Mouse (Mus musculus) layer of hippocampus, adult 2 months (tissue): ENCODE results near the gene B3galt1. TPM values are rescaled to one million over a fixed set of nuclear protein-coding genes. Genes with fewer than 3 reads are reported as not detected.

Source experiments
- DNase-seq, 2 experiments: peaks; one replicate each; pipeline ENCODE4 v3.0.0; 2022; ENCODE audit warnings: low spot score in 2 of 2
- H3K27ac ChIP-seq: fragments of 200-600 bp; 2 replicates; pipeline ENCODE4 v1.8.1; 2022
- H3K4me3 ChIP-seq: fragments of 200-600 bp; 2 replicates; pipeline ENCODE4 v1.8.1; 2022; ENCODE audit warnings: mild to moderate bottlenecking
- CTCF ChIP-seq: fragments of 200-600 bp; conservative IDR thresholded peaks from 2 replicates; pipeline ENCODE4 v1.8.1; 2022; ENCODE audit warnings: antibody characterized with exemption, mild to moderate bottlenecking, moderate library complexity
- long read RNA-seq, 2 experiments: library from polyadenylated mRNA; stranded (forward); transcript quantifications; one replicate each; pipeline ENCODE4 v2.0.0; 2021; ENCODE audit warnings: borderline mapping rate in 2 of 2
- total RNA-seq, 2 experiments: library from RNA; stranded (reverse); gene quantifications; 2 replicates each; pipeline ENCODE4 v1.2.3; 2021

The B3galt1 gene
- total RNA-seq: 10 to 100 TPM; 79.7 to 80.5 TPM
- long read RNA-seq, experiment 1, full-length matches to known transcripts: 9 of 17 reads
- long read RNA-seq, experiment 1, partial matches to known transcripts: 0 of 17 reads
- long read RNA-seq, experiment 1, other reads (novel, unspliced or antisense): 8 of 17 reads
- long read RNA-seq, experiment 2, full-length matches to known transcripts: 10 of 28 reads
- long read RNA-seq, experiment 2, partial matches to known transcripts: 2 of 28 reads
- long read RNA-seq, experiment 2, other reads (novel, unspliced or antisense): 16 of 28 reads

DNA sequence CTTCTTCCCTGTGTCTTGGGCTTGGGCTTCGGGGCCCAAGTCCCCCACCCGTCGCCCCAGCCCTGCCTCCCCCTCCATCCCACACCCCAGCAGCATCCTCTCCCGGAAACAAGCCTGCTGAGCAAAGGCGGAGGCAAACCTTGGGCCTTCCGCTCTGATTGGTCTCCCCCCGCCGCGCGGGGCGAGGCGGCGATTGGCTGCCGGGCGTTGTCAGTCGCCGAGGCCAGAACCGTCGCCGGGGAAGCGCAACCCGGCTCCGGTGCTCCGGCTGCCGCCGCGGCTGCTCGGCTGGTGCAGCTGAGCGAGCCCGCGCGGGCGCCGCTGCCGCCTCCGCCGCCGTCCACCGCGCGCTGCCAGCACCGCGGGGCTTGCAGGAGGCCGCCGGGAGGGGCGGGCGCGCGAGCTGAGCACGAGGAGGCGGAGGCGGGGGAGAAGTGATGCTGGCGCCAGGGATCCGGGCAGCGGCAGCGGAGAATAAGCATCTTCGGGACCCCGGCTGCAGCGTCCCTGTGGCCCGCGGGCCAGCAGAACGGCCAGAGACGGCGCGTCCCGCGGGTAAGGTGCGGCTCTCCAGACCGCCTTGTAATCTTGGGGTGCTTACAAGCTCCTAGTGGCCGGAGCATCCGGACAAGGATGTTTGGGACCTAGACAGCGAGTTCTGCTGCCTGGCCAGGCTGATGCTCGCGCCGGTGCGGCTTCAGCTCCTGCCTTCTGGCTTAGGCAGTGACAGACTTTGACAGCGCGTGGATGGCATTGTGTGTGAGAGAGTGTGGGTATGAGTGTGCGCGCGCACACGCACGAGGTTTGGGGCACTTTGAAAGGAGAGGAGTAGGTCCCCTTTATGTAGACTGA, at the start of gene B3galt1:
Gene B3galt1 (plus strand): TSS at position 392 of the 852 bp plus-strand sequence.
- peak; percentile 93 to 95 for DNase-seq
- H3K4me3 ChIP-seq: peak within 1 kb of the TSS; percentile 94
- H3K27ac ChIP-seq: peak within 1 kb of the TSS; percentile 98
- TF ChIP-seq CTCF: no peak; the same call in 1 of the 2 replicates

- peak in 1 of 2 experiments; percentile 13 for DNase-seq
- Histone ChIP-seq H3K4me3 (no peak overlapping the region), H3K27ac (no peak overlapping the region)
- TF ChIP-seq CTCF: no peak
These were observed 49.3 kb upstream of the B3galt1 start for GRCm38 (mm10) chr2:67516405-67516804.

- Histone ChIP-seq H3K4me3 (no peak overlapping the region), H3K27ac (no peak overlapping the region)
- no peak for DNase-seq
- peak; percentile 74 for TF ChIP-seq CTCF
These were observed 30.3 kb upstream of the B3galt1 start for GRCm38 (mm10) chr2:67535347-67535746.

- no peak for TF ChIP-seq CTCF
- no peak for DNase-seq
- no peak overlapping the region for H3K4me3 ChIP-seq
- H3K27ac ChIP-seq: no peak overlapping the region
These were observed 26.2 kb upstream of the B3galt1 start for GRCm38 (mm10) chr2:67539426-67539825.

DNA sequence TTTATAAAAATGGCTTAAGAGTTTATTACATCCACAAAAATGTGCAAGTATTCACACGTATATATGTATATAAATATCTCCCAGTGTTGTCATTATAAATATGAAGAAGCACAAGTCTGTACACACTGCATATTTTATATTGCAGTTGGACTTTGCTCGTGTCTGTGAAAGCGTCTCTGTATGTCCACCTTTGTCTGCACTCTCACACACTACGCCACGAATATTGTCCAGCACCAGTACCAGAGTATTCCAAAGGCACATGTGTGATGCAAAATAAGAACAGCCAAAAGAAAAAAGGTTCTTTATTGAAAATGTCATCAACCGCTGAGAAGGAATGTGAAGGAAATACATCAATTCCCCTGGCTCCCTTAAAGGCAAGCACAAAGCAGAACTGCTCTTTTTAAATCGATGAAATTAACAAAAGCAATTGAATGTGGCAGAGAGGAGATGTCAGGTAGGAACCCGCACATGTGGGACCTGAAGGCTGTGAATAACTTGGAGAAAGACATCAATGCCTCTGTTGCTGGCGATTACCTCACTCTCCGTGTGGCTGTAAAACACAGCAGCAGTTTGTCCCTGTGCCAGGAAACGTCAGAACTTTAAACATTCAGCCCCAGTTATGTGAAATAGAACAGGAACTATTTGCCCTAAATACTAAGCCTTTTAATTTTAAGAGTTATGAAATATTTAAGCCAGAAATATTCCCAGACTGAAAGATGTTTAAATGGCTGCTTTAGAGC, 23.5 kb upstream of the B3galt1 start:
- DNase-seq: no peak
- no peak for TF ChIP-seq CTCF
- Histone ChIP-seq H3K4me3 (no peak overlapping the region), H3K27ac (no peak overlapping the region)

DNA sequence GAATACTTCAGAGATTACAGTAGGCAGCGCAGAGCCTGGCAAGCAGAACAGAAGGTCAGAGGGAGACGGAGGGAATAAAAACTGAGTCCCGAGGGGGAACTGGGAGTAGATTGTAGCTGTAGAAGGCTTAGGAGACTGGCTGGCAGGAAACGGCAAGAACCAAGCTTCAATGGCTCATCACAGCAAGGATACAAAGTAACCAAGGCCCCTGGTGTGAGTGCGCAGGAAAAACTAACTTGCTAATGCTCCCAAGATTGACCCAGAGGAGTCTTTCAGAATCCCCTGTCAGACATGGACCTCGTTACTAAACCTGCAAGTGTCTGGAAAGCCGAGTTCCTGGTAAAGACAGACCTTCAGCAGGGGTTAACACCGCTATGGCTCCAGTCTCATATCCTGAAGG, 21.2 kb upstream of the B3galt1 start:
- no peak overlapping the region for H3K4me3 ChIP-seq
- no peak overlapping the region for H3K27ac ChIP-seq
- no peak for TF ChIP-seq CTCF
- DNase-seq: no peak

DNA sequence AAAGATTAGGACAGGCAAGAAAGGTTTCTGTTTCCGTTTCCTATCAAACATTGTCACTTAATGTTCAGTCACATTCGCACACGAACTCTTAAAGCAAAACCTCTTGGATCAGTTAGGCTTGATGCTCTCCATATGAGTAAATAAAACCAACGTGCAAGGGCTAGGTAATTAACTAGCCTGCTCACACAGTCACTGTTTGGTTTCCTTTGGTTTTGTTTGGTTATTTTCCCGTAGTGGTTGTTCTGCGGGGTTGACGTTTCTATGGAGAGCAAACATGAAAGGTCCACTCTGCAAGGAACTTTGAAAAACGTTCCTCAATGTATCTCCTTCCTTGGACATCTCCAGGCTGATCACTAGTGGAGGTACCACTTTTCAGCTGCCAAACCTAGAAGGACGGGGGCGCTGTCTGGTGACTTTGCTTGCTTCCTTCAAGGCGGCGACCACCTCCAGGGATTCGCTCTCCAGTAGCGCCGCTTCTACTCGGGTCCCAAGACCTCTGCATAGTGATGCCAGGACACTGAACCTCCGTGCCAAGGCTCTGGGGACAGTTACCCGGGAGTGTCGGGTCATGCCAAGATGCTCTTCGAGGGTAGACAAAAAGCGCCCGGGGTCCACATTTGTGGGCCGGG, 706 bp upstream of the B3galt1 start:
- TF ChIP-seq CTCF: peak; percentile 65
- H3K4me3 ChIP-seq: peak overlapping the region; percentile 94
- peak; percentile 37 to 46 for DNase-seq
- H3K27ac ChIP-seq: peak overlapping the region; percentile 98

GRCm38 (mm10) chr2:67566566-67566965, 895 bp downstream of the B3galt1 start:
- TF ChIP-seq CTCF: no peak
- no peak for DNase-seq
- Histone ChIP-seq H3K27ac (peak overlapping the region; percentile 98), H3K4me3 (peak overlapping the region; percentile 94)

- H3K27ac ChIP-seq: peak overlapping the region; percentile 98
These were observed 1.5 kb downstream of the B3galt1 start for GRCm38 (mm10) chr2:67567141-67567680.

DNA sequence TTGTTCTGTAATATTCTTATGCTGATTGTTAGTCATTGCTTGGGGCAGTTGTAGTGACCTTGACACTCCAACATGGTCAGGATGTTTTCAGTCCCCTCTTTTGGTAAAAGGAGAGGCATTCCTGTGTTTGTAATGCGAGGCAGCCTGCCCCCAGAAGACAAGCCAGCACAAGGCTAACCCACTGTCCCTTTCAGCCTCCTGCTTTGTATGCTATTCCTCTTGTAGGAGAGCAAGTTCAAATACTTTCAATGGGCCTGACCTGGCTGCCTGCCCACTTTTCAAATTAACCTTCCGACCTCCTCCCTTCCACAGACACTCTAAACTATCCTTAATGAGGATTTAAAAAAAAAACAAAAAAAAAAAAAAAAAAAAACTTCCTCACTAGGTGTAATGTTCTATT, 11.0 kb downstream of the B3galt1 start:
- DNase-seq: peak; percentile 24 to 34
- TF ChIP-seq CTCF: no peak
- H3K27ac ChIP-seq: no peak overlapping the region; the same call in 1 of the 2 replicates
- no peak overlapping the region for H3K4me3 ChIP-seq

More at GRCm38 (mm10) chr2:67567141-67567680, 1.5 kb downstream of the B3galt1 start:
- H3K4me3 ChIP-seq: peak overlapping the region; percentile 94
- peak in 1 of 2 experiments; percentile 3 for DNase-seq
- TF ChIP-seq CTCF: no peak; the same call in 1 of the 2 replicates

- Histone ChIP-seq H3K4me3 (no peak overlapping the region), H3K27ac (no peak overlapping the region)
- no peak for TF ChIP-seq CTCF
- no peak for DNase-seq
These were observed 17.4 kb downstream of the B3galt1 start for GRCm38 (mm10) chr2:67583091-67583490.

DNA sequence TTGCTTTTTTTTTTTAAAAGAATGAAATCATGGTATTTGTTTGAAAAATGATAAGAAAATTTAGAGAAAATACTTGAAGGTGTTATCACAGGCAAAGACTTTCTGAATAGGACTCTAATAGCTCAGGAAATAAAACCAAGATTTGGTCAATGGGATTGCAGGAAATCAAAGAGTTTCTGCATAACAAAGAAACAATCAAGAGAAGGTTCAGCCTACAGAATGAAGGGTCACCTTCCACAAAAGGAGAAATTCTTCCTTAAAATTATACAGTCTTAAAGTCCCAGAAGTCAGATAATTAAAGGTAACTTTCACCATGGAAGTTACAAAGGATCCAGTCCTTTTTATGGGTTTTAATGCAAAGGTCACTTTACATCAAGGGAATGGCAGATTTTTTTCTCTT, 24.7 kb downstream of the B3galt1 start:
- TF ChIP-seq CTCF: no peak
- DNase-seq: no peak
- H3K4me3 ChIP-seq: no peak overlapping the region

More for the DNA sequence above, 24.7 kb downstream of the B3galt1 start:
- no peak overlapping the region for H3K27ac ChIP-seq
